Mouse (Mus musculus) spleen, adult 2 months (tissue): Measurements from ENCODE around the gene Pde4d.

Source experiments
- CTCF ChIP-seq: fragments of 200-500 bp; IDR thresholded peaks from 2 replicates; pipeline ENCODE4 v1.5.1; 2011; ENCODE audit warnings: mild to moderate bottlenecking, inconsistent platforms; ENCODE audit not compliant: insufficient read depth, insufficient read length, insufficient replicate concordance; ENCODE audit errors: extremely low read depth
- POLR2A ChIP-seq: fragments of 200-500 bp; IDR thresholded peaks from 2 replicates; pipeline ENCODE4 v1.6.1; 2011; ENCODE audit warnings: low read depth, low read length, inconsistent platforms

DNA sequence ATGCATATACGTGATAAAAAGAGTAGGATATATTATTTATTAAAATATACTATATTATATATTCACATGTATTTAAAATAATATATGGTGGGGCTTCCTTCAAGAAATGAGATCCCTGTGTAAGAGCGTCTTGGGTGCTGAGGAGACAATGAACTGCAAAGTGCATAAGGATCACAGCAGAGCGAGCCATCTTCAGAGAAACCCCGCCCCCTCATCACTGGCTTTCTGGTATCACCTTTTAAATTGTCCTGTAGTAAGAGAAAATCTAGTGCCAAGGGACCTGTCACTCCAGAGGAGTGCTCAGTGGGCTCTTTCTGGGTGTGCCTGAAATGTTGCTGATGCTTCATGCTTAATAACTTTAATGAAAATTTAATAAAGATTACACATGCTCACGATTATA lies 1327.7 kb downstream of the Pde4d start:
- TF ChIP-seq POLR2A = no peak
- TF ChIP-seq CTCF = no peak
